Mouse (Mus musculus) spleen, postnatal 4 days (tissue): ENCODE data around the gene Fgfrl1.
"Not testable (repeated sequence)": the region's sequence is repeated elsewhere in the genome, so short reads cannot be mapped to it uniquely, and the experiment has no call there.

Source experiments
- DNase-seq, 2 experiments: peaks; one replicate each; pipeline ENCODE4 v3.0.0; 2022; ENCODE audit warnings: low spot score in 2 of 2

Gene Fgfrl1

GRCm38 (mm10) chr5:108751258-108751657, 59.1 kb downstream of the Fgfrl1 start:
- not testable (repeated sequence) for DNase-seq
